Mouse (Mus musculus): ENCODE data around the gene Bscl2. TPM values are rescaled to one million over a fixed set of nuclear protein-coding genes. Genes with fewer than 3 reads are reported as not detected.
A peak's percentile ranks its signal among the peaks of the same experiment; 100 is the strongest.

The Bscl2 gene
- polyA plus RNA-seq, 1 experiment from 2014 or later, result 75.9 TPM

GRCm38 (mm10) chr19:8817001-8817400, 20.3 kb upstream of the Bscl2 start:
- H3K27ac ChIP-seq (replicated peaks), result no peak overlapping the region
- no peaks in the 10 kb centered on the region for H3K4me1 ChIP-seq (replicated peaks; ENCODE audit: control insufficient read depth, insufficient read depth)
- H3K9me3 ChIP-seq (ENCODE audit: control insufficient read depth, low read length), result no peaks in the 10 kb centered on the region
- peak overlapping the region; percentile 18; the same call in 1 of the 2 replicates for H3K9ac ChIP-seq (ENCODE audit: low read length)
- H3K4me2 ChIP-seq (replicated peaks; ENCODE audit: low read depth), result no peak overlapping the region
- WGBS, result 65% methylated on average over 3 of the region's 3 CpGs
- no peak overlapping the region for H3K4me3 ChIP-seq (ENCODE audit: low read depth, low read length)
- ATAC-seq (ENCODE audit: low FRiP score, low TSS enrichment) (no peak), DNase-seq (ENCODE audit: low spot score) (no peak)
- peaks cover 6% of the 10 kb centered on the region; the same call in 1 of the 2 replicates for H3K36me3 ChIP-seq (ENCODE audit: control insufficient read depth, insufficient read depth, low read length)
- no peaks in the 10 kb centered on the region for H3K27me3 ChIP-seq (ENCODE audit: control insufficient read depth, insufficient read depth, low read length)
- TF ChIP-seq CTCF (IDR thresholded peaks at IDR 0.05; ENCODE audit: low read depth) (no peak), EP300 (optimal IDR thresholded peaks at IDR 0.05) (no peak)

GRCm38 (mm10) chr19:8818301-8818798, 18.9 kb upstream of the Bscl2 start:
- Histone ChIP-seq H3K9ac (ENCODE audit: low read length) (peak overlapping the region; percentile 57), H3K4me1 (replicated peaks; ENCODE audit: control insufficient read depth, insufficient read depth) (no peaks in the 10 kb centered on the region), H3K27ac (replicated peaks) (peak overlapping the region; percentile 91), H3K4me2 (replicated peaks; ENCODE audit: low read depth) (peak overlapping the region; percentile 68), H3K4me3 (ENCODE audit: low read depth, low read length) (peak overlapping the region; percentile 43), H3K9me3 (ENCODE audit: control insufficient read depth, low read length) (no peaks in the 10 kb centered on the region), H3K27me3 (ENCODE audit: control insufficient read depth, insufficient read depth, low read length) (no peaks in the 10 kb centered on the region), H3K36me3 (ENCODE audit: control insufficient read depth, insufficient read depth, low read length) (peaks cover 8% of the 10 kb centered on the region)
- TF ChIP-seq EP300 (optimal IDR thresholded peaks at IDR 0.05) (no peak), CTCF (IDR thresholded peaks at IDR 0.05; ENCODE audit: low read depth) (no peak)
- DNase-seq (ENCODE audit: low spot score) (no peak), ATAC-seq (ENCODE audit: low FRiP score, low TSS enrichment) (no peak)
- 12% methylated on average over 14 of the region's 14 CpGs for WGBS

- peak within 1 kb of the TSS; percentile 96 for H3K9ac ChIP-seq (ENCODE audit: low read length)
- peaks cover 14% of the 10 kb centered on the region for H3K36me3 ChIP-seq (ENCODE audit: control insufficient read depth, insufficient read depth, low read length)
- H3K27ac ChIP-seq (replicated peaks), result peak within 1 kb of the TSS; percentile 99
- ATAC-seq (ENCODE audit: low FRiP score, low TSS enrichment) (peak; percentile 91), DNase-seq (ENCODE audit: low spot score) (peak; percentile 97)
- no peaks in the 10 kb centered on the region for H3K27me3 ChIP-seq (ENCODE audit: control insufficient read depth, insufficient read depth, low read length)
- TF ChIP-seq CTCF (IDR thresholded peaks at IDR 0.05; ENCODE audit: low read depth) (no peak), EP300 (optimal IDR thresholded peaks at IDR 0.05) (peak; percentile 59)
- no peaks in the 10 kb centered on the region for H3K9me3 ChIP-seq (ENCODE audit: control insufficient read depth, low read length)
- no peaks in the 10 kb centered on the region for H3K4me1 ChIP-seq (replicated peaks; ENCODE audit: control insufficient read depth, insufficient read depth)
- peak within 1 kb of the TSS; percentile 99 for H3K4me3 ChIP-seq (ENCODE audit: low read depth, low read length)
- H3K4me2 ChIP-seq (replicated peaks; ENCODE audit: low read depth), result peak within 1 kb of the TSS; percentile 74
- WGBS, result under 1% methylated on average over 33 of the region's 33 CpGs
Measured at GRCm38 (mm10) chr19:8818801-8819595, 18.3 kb upstream of the Bscl2 start, which contains the start of gene Ttc9c. TSS of gene Ttc9c (minus strand) at chr19:8819333.

- H3K36me3 ChIP-seq (ENCODE audit: control insufficient read depth, insufficient read depth, low read length), result peaks cover 12% of the 10 kb centered on the region
- 0% methylated on average over 81 of the region's 83 CpGs for WGBS
- H3K9ac ChIP-seq (ENCODE audit: low read length), result peak within 1 kb of the TSS; percentile 96
- DNase-seq (ENCODE audit: low spot score) (peak; percentile 99), ATAC-seq (ENCODE audit: low FRiP score, low TSS enrichment) (peak; percentile 94)
- peak within 1 kb of the TSS; percentile 99 for H3K27ac ChIP-seq (replicated peaks)
- TF ChIP-seq EP300 (optimal IDR thresholded peaks at IDR 0.05) (no peak), CTCF (IDR thresholded peaks at IDR 0.05; ENCODE audit: low read depth) (peak; percentile 23; the same call in 1 of the 2 replicates)
- H3K4me3 ChIP-seq (ENCODE audit: low read depth, low read length), result peak within 1 kb of the TSS; percentile 99
- H3K4me2 ChIP-seq (replicated peaks; ENCODE audit: low read depth), result peak within 1 kb of the TSS; percentile 74
- no peaks in the 10 kb centered on the region for H3K9me3 ChIP-seq (ENCODE audit: control insufficient read depth, low read length)
- H3K27me3 ChIP-seq (ENCODE audit: control insufficient read depth, insufficient read depth, low read length), result no peaks in the 10 kb centered on the region
- no peaks in the 10 kb centered on the region for H3K4me1 ChIP-seq (replicated peaks; ENCODE audit: control insufficient read depth, insufficient read depth)
Measured at GRCm38 (mm10) chr19:8819596-8820423, 17.5 kb upstream of the Bscl2 start, which contains the start of gene Hnrnpul2. TSS of gene Hnrnpul2 (plus strand) at chr19:8820010.

GRCm38 (mm10) chr19:8820424-8820956, 16.8 kb upstream of the Bscl2 start:
- ATAC-seq (ENCODE audit: low FRiP score, low TSS enrichment) (no peak; the same call in 1 of the 2 replicates), DNase-seq (ENCODE audit: low spot score) (no peak)
- peak overlapping the region; percentile 99 for H3K4me3 ChIP-seq (ENCODE audit: low read depth, low read length)
- TF ChIP-seq CTCF (IDR thresholded peaks at IDR 0.05; ENCODE audit: low read depth), result no peak
- no peak for TF ChIP-seq EP300 (optimal IDR thresholded peaks at IDR 0.05)
- peak overlapping the region; percentile 99 for H3K27ac ChIP-seq (replicated peaks)
- H3K4me1 ChIP-seq (replicated peaks; ENCODE audit: control insufficient read depth, insufficient read depth), result no peaks in the 10 kb centered on the region
- H3K9ac ChIP-seq (ENCODE audit: low read length), result peak overlapping the region; percentile 96
- no peaks in the 10 kb centered on the region for H3K27me3 ChIP-seq (ENCODE audit: control insufficient read depth, insufficient read depth, low read length)
- peak overlapping the region; percentile 74 for H3K4me2 ChIP-seq (replicated peaks; ENCODE audit: low read depth)
- H3K36me3 ChIP-seq (ENCODE audit: control insufficient read depth, insufficient read depth, low read length), result peaks cover 16% of the 10 kb centered on the region
- no peaks in the 10 kb centered on the region for H3K9me3 ChIP-seq (ENCODE audit: control insufficient read depth, low read length)
- WGBS, result 0% methylated on average over 39 of the region's 48 CpGs

All from stomach, postnatal 0 days (tissue).